Mouse (Mus musculus): ENCODE data around the gene Rabggta. TPM values are rescaled to one million over a fixed set of nuclear protein-coding genes. Genes with fewer than 3 reads are reported as not detected.

Rabggta gene
- polyA plus RNA-seq, 1 experiment from 2014 or later: 29.3 TPM

DNA sequence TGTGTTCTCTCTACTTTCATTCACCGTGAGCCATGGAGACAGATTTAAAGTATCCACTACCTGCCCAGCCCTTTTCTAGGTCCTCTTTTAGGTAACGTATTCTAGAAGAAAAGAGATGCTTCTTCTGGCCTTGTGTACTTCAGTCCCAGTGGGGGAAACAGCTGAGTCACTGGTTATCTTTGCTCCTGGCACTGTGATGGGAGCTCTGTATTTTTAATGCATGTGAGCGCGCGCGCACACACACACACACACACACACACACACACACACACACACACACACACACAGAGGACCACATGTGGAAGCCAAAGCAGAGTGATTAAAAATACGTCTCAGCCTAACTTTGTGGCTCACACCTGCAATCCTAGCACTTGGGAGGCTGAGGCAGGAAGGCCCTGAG lies 1.4 kb upstream of the Rabggta start:
- no peak for DNase-seq (ENCODE audit: low spot score)
- Histone ChIP-seq H3K9ac (ENCODE audit: low read length) (no peak overlapping the region), H3K27me3 (ENCODE audit: control insufficient read depth, insufficient read depth, low read length) (no peaks in the 10 kb centered on the region), H3K4me2 (ENCODE audit: low read depth) (no peak overlapping the region), H3K27ac (ENCODE audit: low read depth, low read length) (no peak overlapping the region), H3K36me3 (ENCODE audit: control insufficient read depth, insufficient read depth, low read length) (no peaks in the 10 kb centered on the region), H3K4me3 (ENCODE audit: low read depth, low read length) (no peak overlapping the region), H3K9me3 (ENCODE audit: control insufficient read depth, low read length) (no peaks in the 10 kb centered on the region), H3K4me1 (ENCODE audit: control insufficient read depth, insufficient read depth, low read length) (no peaks in the 10 kb centered on the region)
- ATAC-seq (ENCODE audit: insufficient read depth, low FRiP score, low TSS enrichment): no peak
- 94% methylated on average over 7 of the region's 7 CpGs for WGBS

DNA sequence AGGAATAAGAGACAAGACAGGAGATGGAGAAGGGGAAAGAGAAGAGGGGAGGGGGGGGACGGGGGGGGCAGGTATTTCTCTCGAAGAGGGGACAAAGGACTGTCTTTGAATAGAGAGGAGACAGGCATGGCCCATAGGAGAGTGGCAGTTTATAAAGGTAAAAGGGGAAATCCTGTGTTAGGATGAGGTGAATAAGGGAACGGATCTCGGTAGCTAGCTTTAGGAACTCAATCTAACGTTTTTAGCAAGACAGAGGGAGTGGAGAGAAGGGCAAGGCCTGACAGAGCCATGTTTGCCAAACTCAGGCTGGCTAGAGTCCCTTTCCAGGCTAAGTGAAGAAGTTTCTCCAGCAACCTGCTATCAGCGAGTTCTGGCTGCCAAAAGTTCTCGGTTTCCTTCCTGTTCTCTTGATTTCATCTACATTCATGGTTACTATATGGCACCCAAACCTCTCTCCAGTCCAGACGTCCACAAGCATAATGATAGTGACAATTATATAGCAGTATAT lies 429 bp upstream of the Rabggta start:
- Histone ChIP-seq H3K27ac (ENCODE audit: low read depth, low read length) (no peak overlapping the region), H3K4me3 (ENCODE audit: low read depth, low read length) (peak overlapping the region; percentile 55; the same call in 1 of the 2 replicates), H3K4me2 (ENCODE audit: low read depth) (peak overlapping the region; percentile 46), H3K4me1 (ENCODE audit: control insufficient read depth, insufficient read depth, low read length) (no peaks in the 10 kb centered on the region), H3K9ac (ENCODE audit: low read length) (peak overlapping the region; percentile 81), H3K36me3 (ENCODE audit: control insufficient read depth, insufficient read depth, low read length) (0 out of 2 replicates have a peak, but pooled peaks cover under 1% of the 10 kb centered on the region), H3K27me3 (ENCODE audit: control insufficient read depth, insufficient read depth, low read length) (no peaks in the 10 kb centered on the region), H3K9me3 (ENCODE audit: control insufficient read depth, low read length) (no peaks in the 10 kb centered on the region)
- no peak for DNase-seq (ENCODE audit: low spot score)
- WGBS: 45% methylated on average over 8 of the region's 8 CpGs
- no peak; the same call in 1 of the 2 replicates for ATAC-seq (ENCODE audit: insufficient read depth, low FRiP score, low TSS enrichment)

DNA sequence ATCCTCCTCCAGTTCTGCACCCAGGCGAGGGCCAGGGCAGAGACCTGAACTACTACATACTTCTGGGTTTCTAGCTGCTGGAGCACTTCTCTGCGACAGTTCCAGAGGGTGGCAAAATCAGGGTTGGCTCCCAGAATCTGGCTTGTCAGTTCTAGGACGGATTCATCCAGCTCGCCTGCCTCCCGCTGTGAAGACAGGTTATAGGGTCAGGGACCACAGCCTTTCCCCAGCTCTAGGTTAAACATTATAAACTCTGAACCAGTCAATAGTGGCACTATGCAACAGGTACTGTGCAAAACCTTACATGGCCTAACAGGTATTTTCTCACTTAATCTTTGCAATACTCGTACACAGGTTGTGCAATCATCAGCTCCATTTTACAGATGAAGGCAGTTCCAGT lies 987 bp downstream of the Rabggta start:
- no peaks in the 10 kb centered on the region for H3K9me3 ChIP-seq (ENCODE audit: control insufficient read depth, low read length)
- WGBS: 77% methylated on average over 6 of the region's 6 CpGs
- ATAC-seq (ENCODE audit: insufficient read depth, low FRiP score, low TSS enrichment) (no peak), DNase-seq (ENCODE audit: low spot score) (no peak)
- no peak overlapping the region for H3K27ac ChIP-seq (ENCODE audit: low read depth, low read length)
- peak overlapping the region; percentile 55; the same call in 1 of the 2 replicates for H3K4me3 ChIP-seq (ENCODE audit: low read depth, low read length)
- peak overlapping the region; percentile 81; the same call in 1 of the 2 replicates for H3K9ac ChIP-seq (ENCODE audit: low read length)
- H3K36me3 ChIP-seq (ENCODE audit: control insufficient read depth, insufficient read depth, low read length): 0 out of 2 replicates have a peak, but pooled peaks cover 2% of the 10 kb centered on the region
- no peaks in the 10 kb centered on the region for H3K4me1 ChIP-seq (ENCODE audit: control insufficient read depth, insufficient read depth, low read length)
- H3K4me2 ChIP-seq (ENCODE audit: low read depth): peak overlapping the region; percentile 46
- H3K27me3 ChIP-seq (ENCODE audit: control insufficient read depth, insufficient read depth, low read length): no peaks in the 10 kb centered on the region

DNA sequence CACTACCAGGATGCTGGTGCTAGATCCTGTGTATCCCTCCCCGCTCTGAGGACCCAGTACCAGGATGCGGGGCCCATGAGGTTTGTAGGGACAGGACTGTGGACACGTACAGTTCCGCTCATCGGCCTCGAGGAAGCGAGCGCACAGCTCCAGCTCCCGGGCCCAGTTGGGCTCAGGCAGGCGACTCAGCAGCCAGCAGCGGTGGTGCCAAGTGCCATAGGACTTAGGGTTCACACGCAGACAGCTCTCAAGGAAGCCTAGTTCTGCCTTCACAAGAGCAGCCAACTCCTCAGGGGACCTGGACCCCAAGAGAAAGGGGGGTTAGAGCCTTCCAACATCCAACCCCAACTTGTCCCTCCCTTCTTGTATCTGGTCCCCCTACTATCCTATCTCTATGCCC lies 1.4 kb downstream of the Rabggta start:
- Histone ChIP-seq H3K9ac (ENCODE audit: low read length) (no peak overlapping the region), H3K9me3 (ENCODE audit: control insufficient read depth, low read length) (no peaks in the 10 kb centered on the region)
- WGBS: 95% methylated on average over 12 of the region's 12 CpGs

DNA sequence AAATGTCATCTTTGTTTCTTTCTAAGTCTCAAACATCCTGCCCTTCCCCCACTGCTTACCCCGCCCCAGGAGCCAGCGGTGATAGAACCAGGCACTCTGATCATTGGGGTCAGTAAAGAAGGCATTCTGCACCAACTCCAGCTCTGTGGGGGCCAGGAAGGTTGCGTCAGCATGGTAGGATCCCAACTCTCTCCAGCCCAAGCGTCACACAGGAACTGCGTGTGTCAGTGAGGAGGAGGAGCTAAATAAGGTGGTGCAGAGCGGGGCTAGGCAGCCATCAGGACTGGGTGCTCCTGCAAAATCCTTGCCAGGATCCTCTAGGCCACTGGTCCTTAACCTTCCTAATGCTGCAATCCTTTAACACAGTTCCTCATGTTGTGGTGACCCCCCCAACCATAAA lies 2.3 kb downstream of the Rabggta start:
- WGBS: 86% methylated on average over 6 of the region's 6 CpGs
- H3K27ac ChIP-seq (ENCODE audit: low read depth, low read length): no peak overlapping the region

More for the DNA sequence above, 1.4 kb downstream of the Rabggta start:
- DNase-seq (ENCODE audit: low spot score): no peak
- H3K4me1 ChIP-seq (ENCODE audit: control insufficient read depth, insufficient read depth, low read length): no peaks in the 10 kb centered on the region
- no peaks in the 10 kb centered on the region for H3K27me3 ChIP-seq (ENCODE audit: control insufficient read depth, insufficient read depth, low read length)
- no peak overlapping the region for H3K27ac ChIP-seq (ENCODE audit: low read depth, low read length)
- H3K36me3 ChIP-seq (ENCODE audit: control insufficient read depth, insufficient read depth, low read length): 0 out of 2 replicates have a peak, but pooled peaks cover 2% of the 10 kb centered on the region
- ATAC-seq (ENCODE audit: insufficient read depth, low FRiP score, low TSS enrichment): no peak
- no peak overlapping the region for H3K4me3 ChIP-seq (ENCODE audit: low read depth, low read length)
- no peak overlapping the region for H3K4me2 ChIP-seq (ENCODE audit: low read depth)

DNA sequence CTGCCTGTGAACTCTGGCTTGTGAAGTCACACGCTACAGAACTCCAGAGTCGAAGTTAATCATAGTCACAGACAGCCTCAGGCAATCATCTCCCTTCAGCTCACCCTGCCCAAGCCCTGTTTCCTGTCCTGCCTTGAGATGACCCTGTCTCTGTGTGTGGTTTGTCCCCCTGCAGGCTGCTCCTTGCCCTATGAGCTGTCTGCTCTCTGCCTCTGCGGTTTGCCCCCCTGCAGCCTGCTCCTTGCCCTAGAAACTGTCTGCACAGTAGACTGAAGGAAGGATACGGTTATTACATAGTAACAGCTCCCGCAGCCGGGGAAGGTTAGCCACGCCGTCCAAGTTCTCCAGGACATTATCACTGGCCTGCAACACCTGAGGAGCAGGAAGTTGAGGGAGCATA lies 5.2 kb downstream of the Rabggta start:
- no peak overlapping the region for H3K4me3 ChIP-seq (ENCODE audit: low read depth, low read length)
- 86% methylated on average over 8 of the region's 8 CpGs for WGBS
- H3K27ac ChIP-seq (ENCODE audit: low read depth, low read length): no peak overlapping the region
- no peak for DNase-seq (ENCODE audit: low spot score)
- ATAC-seq (ENCODE audit: insufficient read depth, low FRiP score, low TSS enrichment): no peak
- H3K36me3 ChIP-seq (ENCODE audit: control insufficient read depth, insufficient read depth, low read length): 0 out of 2 replicates have a peak, but pooled peaks cover 2% of the 10 kb centered on the region
- 0 out of 2 replicates have a peak, but pooled peaks cover 3% of the 10 kb centered on the region for H3K4me1 ChIP-seq (ENCODE audit: control insufficient read depth, insufficient read depth, low read length)
- no peak overlapping the region for H3K4me2 ChIP-seq (ENCODE audit: low read depth)
- H3K9me3 ChIP-seq (ENCODE audit: control insufficient read depth, low read length): no peaks in the 10 kb centered on the region
- H3K27me3 ChIP-seq (ENCODE audit: control insufficient read depth, insufficient read depth, low read length): peaks cover 9% of the 10 kb centered on the region; the same call in 1 of the 2 replicates
- no peak overlapping the region for H3K9ac ChIP-seq (ENCODE audit: low read length)

More for the DNA sequence above, 2.3 kb downstream of the Rabggta start:
- Histone ChIP-seq H3K4me3 (ENCODE audit: low read depth, low read length) (no peak overlapping the region), H3K4me2 (ENCODE audit: low read depth) (no peak overlapping the region), H3K27me3 (ENCODE audit: control insufficient read depth, insufficient read depth, low read length) (no peaks in the 10 kb centered on the region), H3K9ac (ENCODE audit: low read length) (no peak overlapping the region), H3K9me3 (ENCODE audit: control insufficient read depth, low read length) (no peaks in the 10 kb centered on the region), H3K36me3 (ENCODE audit: control insufficient read depth, insufficient read depth, low read length) (0 out of 2 replicates have a peak, but pooled peaks cover 2% of the 10 kb centered on the region), H3K4me1 (ENCODE audit: control insufficient read depth, insufficient read depth, low read length) (no peaks in the 10 kb centered on the region)
- DNase-seq (ENCODE audit: low spot score) (no peak), ATAC-seq (ENCODE audit: insufficient read depth, low FRiP score, low TSS enrichment) (no peak)

DNA sequence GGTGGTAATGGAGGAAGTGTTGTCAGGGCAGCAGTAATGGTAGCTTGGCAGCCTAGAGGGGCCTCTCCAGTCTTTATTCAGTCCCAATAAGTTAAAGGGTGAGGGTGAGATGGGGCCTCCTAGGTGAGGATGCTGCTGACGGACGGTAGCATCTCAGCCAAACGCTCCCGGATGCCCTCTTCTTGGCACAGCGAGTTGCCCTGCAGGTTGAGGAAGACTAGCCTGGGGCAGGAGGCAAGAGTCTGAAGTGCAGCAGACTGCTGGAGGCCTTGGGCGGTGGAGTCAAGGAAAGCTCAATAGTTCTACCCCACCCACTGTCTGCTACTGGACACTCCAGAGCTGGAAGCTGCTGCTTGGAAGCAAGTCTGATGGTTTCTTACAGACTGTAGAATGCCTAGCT lies 5.8 kb downstream of the Rabggta start:
- 93% methylated on average over 6 of the region's 6 CpGs for WGBS
- H3K27ac ChIP-seq (ENCODE audit: low read depth, low read length): no peak overlapping the region
- 0 out of 2 replicates have a peak, but pooled peaks cover 3% of the 10 kb centered on the region for H3K4me1 ChIP-seq (ENCODE audit: control insufficient read depth, insufficient read depth, low read length)
- no peak overlapping the region for H3K4me3 ChIP-seq (ENCODE audit: low read depth, low read length)
- peaks cover 9% of the 10 kb centered on the region; the same call in 1 of the 2 replicates for H3K27me3 ChIP-seq (ENCODE audit: control insufficient read depth, insufficient read depth, low read length)
- no peak for ATAC-seq (ENCODE audit: insufficient read depth, low FRiP score, low TSS enrichment)
- 0 out of 2 replicates have a peak, but pooled peaks cover 2% of the 10 kb centered on the region for H3K36me3 ChIP-seq (ENCODE audit: control insufficient read depth, insufficient read depth, low read length)
- no peak overlapping the region for H3K9ac ChIP-seq (ENCODE audit: low read length)
- H3K4me2 ChIP-seq (ENCODE audit: low read depth): no peak overlapping the region
- no peak for DNase-seq (ENCODE audit: low spot score)
- no peaks in the 10 kb centered on the region for H3K9me3 ChIP-seq (ENCODE audit: control insufficient read depth, low read length)

DNA sequence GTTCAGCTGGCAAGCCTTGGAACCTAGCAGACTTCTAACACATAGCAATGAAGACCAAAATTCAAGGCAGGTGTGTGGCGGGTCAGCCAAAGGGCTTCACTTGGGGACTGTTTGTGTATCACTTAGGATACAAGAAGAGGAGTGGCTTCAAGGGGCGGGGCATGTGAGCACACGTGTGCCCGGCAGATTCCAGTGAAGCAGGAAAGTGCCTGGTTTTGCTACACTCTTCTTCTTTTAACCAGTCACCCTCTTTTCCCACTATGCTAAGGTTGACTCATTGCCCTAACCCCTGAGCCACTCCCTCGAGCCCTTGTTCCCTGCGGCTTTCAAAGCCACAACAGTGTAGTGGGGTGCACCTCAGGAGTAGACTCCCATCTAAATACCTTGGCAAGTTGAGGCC lies 7.2 kb downstream of the Rabggta start:
- H3K36me3 ChIP-seq (ENCODE audit: control insufficient read depth, insufficient read depth, low read length): 0 out of 2 replicates have a peak, but pooled peaks cover 2% of the 10 kb centered on the region
- H3K27ac ChIP-seq (ENCODE audit: low read depth, low read length): no peak overlapping the region
- H3K4me3 ChIP-seq (ENCODE audit: low read depth, low read length): no peak overlapping the region
- no peak for DNase-seq (ENCODE audit: low spot score)
- H3K9me3 ChIP-seq (ENCODE audit: control insufficient read depth, low read length): no peaks in the 10 kb centered on the region
- WGBS: 47% methylated on average over 6 of the region's 6 CpGs
- no peak overlapping the region for H3K9ac ChIP-seq (ENCODE audit: low read length)
- H3K27me3 ChIP-seq (ENCODE audit: control insufficient read depth, insufficient read depth, low read length): peaks cover 9% of the 10 kb centered on the region; the same call in 1 of the 2 replicates
- H3K4me1 ChIP-seq (ENCODE audit: control insufficient read depth, insufficient read depth, low read length): 0 out of 2 replicates have a peak, but pooled peaks cover 3% of the 10 kb centered on the region
- H3K4me2 ChIP-seq (ENCODE audit: low read depth): no peak overlapping the region
- no peak for ATAC-seq (ENCODE audit: insufficient read depth, low FRiP score, low TSS enrichment)

DNA sequence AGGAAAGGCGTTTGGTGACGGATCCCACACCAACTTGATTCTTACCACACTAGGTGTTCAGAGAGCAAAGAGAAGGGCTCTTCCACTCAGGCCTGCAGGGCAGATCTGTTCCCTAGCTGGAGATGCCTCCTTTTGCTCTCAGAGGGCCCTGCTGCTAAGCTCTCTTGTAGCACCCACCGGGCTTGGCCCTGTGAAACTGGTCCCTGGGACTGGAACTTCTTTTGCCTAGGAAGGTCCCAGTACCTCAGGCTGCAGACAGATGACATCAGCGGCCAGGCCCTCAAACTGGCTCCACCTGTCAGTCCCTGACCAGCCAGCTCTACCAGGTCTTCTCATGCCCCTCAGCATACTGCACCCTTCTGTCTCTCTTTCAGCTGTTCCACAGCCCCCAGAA lies 8.3 kb downstream of the Rabggta start, which contains the start of gene Tgm1:
TSS of gene Tgm1 (minus strand) at position 198 of the 394 bp plus-strand sequence.
- ATAC-seq (ENCODE audit: insufficient read depth, low FRiP score, low TSS enrichment) (no peak), DNase-seq (ENCODE audit: low spot score) (no peak)
- 34% methylated on average over 4 of the region's 4 CpGs for WGBS
- Histone ChIP-seq H3K27me3 (ENCODE audit: control insufficient read depth, insufficient read depth, low read length) (peaks cover 9% of the 10 kb centered on the region; the same call in 1 of the 2 replicates), H3K4me2 (ENCODE audit: low read depth) (no peak within 1 kb of the TSS), H3K4me1 (ENCODE audit: control insufficient read depth, insufficient read depth, low read length) (0 out of 2 replicates have a peak, but pooled peaks cover 3% of the 10 kb centered on the region), H3K4me3 (ENCODE audit: low read depth, low read length) (no peak within 1 kb of the TSS), H3K36me3 (ENCODE audit: control insufficient read depth, insufficient read depth, low read length) (0 out of 2 replicates have a peak, but pooled peaks cover 2% of the 10 kb centered on the region), H3K9me3 (ENCODE audit: control insufficient read depth, low read length) (no peaks in the 10 kb centered on the region), H3K9ac (ENCODE audit: low read length) (no peak within 1 kb of the TSS; the same call in 1 of the 2 replicates), H3K27ac (ENCODE audit: low read depth, low read length) (no peak within 1 kb of the TSS)

Data from neural tube, embryonic 11.5 days (tissue).